Mouse (Mus musculus): ENCODE data around the gene BC061237. TPM values are rescaled to one million over a fixed set of nuclear protein-coding genes. Genes with fewer than 3 reads are reported as not detected.
"Not testable (repeated sequence)": the region's sequence is repeated elsewhere in the genome, so short reads cannot be mapped to it uniquely, and the experiment has no call there.

Gene BC061237
- polyA plus RNA-seq (2011; ENCODE audit: insufficient read depth, insufficient read length, low replicate concordance, missing spikeins): not detected in 2 replicates

GRCm38 (mm10) chr14:44492163-44492562 is at the start of gene BC061237:
BC061237 (plus strand) TSS chr14:44492463.
- WGBS: 93% methylated on average over 1 of the region's 1 CpGs

GRCm38 (mm10) chr14:44517976-44518375 is 25.7 kb downstream of the BC061237 start, which contains the start of gene Gm17093:
Gm17093 (plus strand) TSS chr14:44518276.
- H3K27ac ChIP-seq (ENCODE audit: control insufficient read depth, insufficient read depth, low read depth, low read length, poor library complexity); H3K4me3 ChIP-seq (replicated peaks; ENCODE audit: control insufficient read depth, low read depth, low read length): not testable (repeated sequence)
- 66% methylated on average over 5 of the region's 5 CpGs for WGBS

More at GRCm38 (mm10) chr14:44492163-44492562, at the start of gene BC061237:
- not testable (repeated sequence) for H3K4me1 ChIP-seq (ENCODE audit: control insufficient read depth, insufficient read depth, low read length); H3K4me3 ChIP-seq (replicated peaks; ENCODE audit: control insufficient read depth, low read depth, low read length); H3K27ac ChIP-seq (ENCODE audit: control insufficient read depth, insufficient read depth, low read depth, low read length, poor library complexity)

GRCm38 (mm10) chr14:44547961-44548360 is 55.7 kb downstream of the BC061237 start:
- 79% methylated on average over 5 of the region's 5 CpGs for WGBS
- H3K4me3 ChIP-seq (replicated peaks; ENCODE audit: control insufficient read depth, low read depth, low read length); H3K27ac ChIP-seq (ENCODE audit: control insufficient read depth, insufficient read depth, low read depth, low read length, poor library complexity); H3K4me1 ChIP-seq (ENCODE audit: control insufficient read depth, insufficient read depth, low read length): not testable (repeated sequence)

More at GRCm38 (mm10) chr14:44517976-44518375, 25.7 kb downstream of the BC061237 start, which contains the start of gene Gm17093:
- H3K4me1 ChIP-seq (ENCODE audit: control insufficient read depth, insufficient read depth, low read length): not testable (repeated sequence)

Other genes starting within 250 kb of the BC061237 start
- not detected in 2 replicates for gene Gm8220, start 206.9 kb upstream of the BC061237 start, polyA plus RNA-seq (2011; ENCODE audit: insufficient read depth, insufficient read length, low replicate concordance, missing spikeins)
- not detected in 2 replicates for gene Gm5930, start 153.9 kb upstream of the BC061237 start, polyA plus RNA-seq (2011; ENCODE audit: insufficient read depth, insufficient read length, low replicate concordance, missing spikeins)
- not detected in 2 replicates for gene Gm8229, start 127.1 kb upstream of the BC061237 start, polyA plus RNA-seq (2011; ENCODE audit: insufficient read depth, insufficient read length, low replicate concordance, missing spikeins)
- gene Gm3371, start 81.8 kb upstream of the BC061237 start, polyA plus RNA-seq (2011; ENCODE audit: insufficient read depth, insufficient read length, low replicate concordance, missing spikeins): not detected in 2 replicates
- gene Gm8232, start 58.8 kb upstream of the BC061237 start, polyA plus RNA-seq (2011; ENCODE audit: insufficient read depth, insufficient read length, low replicate concordance, missing spikeins): not detected in 2 replicates
- gene Gm17093, start 25.8 kb downstream of the BC061237 start, polyA plus RNA-seq (2011; ENCODE audit: insufficient read depth, insufficient read length, low replicate concordance, missing spikeins): not detected in 2 replicates
- gene Gm8247, start 90.7 kb downstream of the BC061237 start, polyA plus RNA-seq (2011; ENCODE audit: insufficient read depth, insufficient read length, low replicate concordance, missing spikeins): not detected in 2 replicates
- gene Gm5624, start 135.5 kb downstream of the BC061237 start, polyA plus RNA-seq (2011; ENCODE audit: insufficient read depth, insufficient read length, low replicate concordance, missing spikeins): not detected in 2 replicates
- gene Gm8257, start 214.0 kb downstream of the BC061237 start, polyA plus RNA-seq (2011; ENCODE audit: insufficient read depth, insufficient read length, low replicate concordance, missing spikeins): not detected in 2 replicates